Comparison of ENCODE assay signal across 8 mouse cellular contexts in genomic region chr6:31136895-31137294, GRCm38 (mm10).
DNase-seq lines count a peak whose midpoint lies in the region; ATAC-seq and TF ChIP-seq lines count a peak whose summit lies in the region.
"Had no signal": no experiment of that assay in that cellular context is flagged by ENCODE, and none has a peak within 500 bp of the region (broad histone marks: within the 10 kb centered on the region; RNA-seq: fewer than 3 reads in every experiment).

No protein-coding gene starts in this region.

- peak; percentile 68 for DNase-seq in NIH3T3 (ENCODE audit: low read depth)
- DNase-seq in forebrain, embryonic 14.5 days (ENCODE audit: low spot score): peak; percentile 66
- peak; percentile 41 for DNase-seq in mesoderm, embryonic 11.5 days (ENCODE audit: low read depth, low spot score)
- no peak for DNase-seq in urinary bladder, postnatal 10 days (ENCODE audit: low spot score)

- peak; percentile 49 for TF ChIP-seq CTCF in C2C12 (IDR thresholded peaks at IDR 0.05; ENCODE audit: control insufficient read depth, insufficient read depth, insufficient read length)

- H3K4me2 ChIP-seq in intestine, embryonic 15.5 days (replicated peaks): no peak overlapping the region
- no peak overlapping the region for H3K4me2 ChIP-seq in intestine, embryonic 16.5 days (ENCODE audit: low read depth, low read length)
- H3K4me2 ChIP-seq in forebrain, embryonic 14.5 days (ENCODE audit: low read length): no peak overlapping the region
- H3K4me2 ChIP-seq: embryonic facial prominence, embryonic 12.5 days had no signal

- no peak overlapping the region for H3K4me3 ChIP-seq in intestine, embryonic 15.5 days (replicated peaks)
- no peak overlapping the region for H3K4me3 ChIP-seq in intestine, embryonic 16.5 days (ENCODE audit: low read length)
- H3K4me3 ChIP-seq in C2C12 (ENCODE audit: insufficient read depth, poor library complexity, severe bottlenecking): no peak overlapping the region
- H3K4me3 ChIP-seq in forebrain, embryonic 14.5 days (ENCODE audit: low read depth, low read length): no peak overlapping the region
- H3K4me3 ChIP-seq: embryonic facial prominence, embryonic 12.5 days had no signal

- no peaks in the 10 kb centered on the region for H3K79me2 ChIP-seq in C2C12 (ENCODE audit: control insufficient read depth, insufficient read depth)

- no peak overlapping the region for H3K9ac ChIP-seq in intestine, embryonic 15.5 days
- no peak overlapping the region for H3K9ac ChIP-seq in intestine, embryonic 16.5 days (ENCODE audit: low read depth, low read length)
- no peak overlapping the region for H3K9ac ChIP-seq in forebrain, embryonic 14.5 days (ENCODE audit: low read length)
- H3K9ac ChIP-seq: embryonic facial prominence, embryonic 12.5 days had no signal

- no peaks in the 10 kb centered on the region for H3K9me3 ChIP-seq in intestine, embryonic 15.5 days
- no peaks in the 10 kb centered on the region for H3K9me3 ChIP-seq in intestine, embryonic 16.5 days (ENCODE audit: control insufficient read depth, low read length)
- H3K9me3 ChIP-seq in forebrain, embryonic 14.5 days (replicated peaks; ENCODE audit: control insufficient read depth, low read length): peaks cover 3% of the 10 kb centered on the region; the same call in 1 of the 2 replicates
- H3K9me3 ChIP-seq: embryonic facial prominence, embryonic 12.5 days had no signal

- H3K79me3 ChIP-seq in C2C12 (ENCODE audit: low read depth): peaks cover 10% of the 10 kb centered on the region

- ATAC-seq in intestine, embryonic 15.5 days: 0 out of 2 replicates have a peak, but pooled peaks have one; percentile 28
- ATAC-seq in intestine, embryonic 16.5 days: no peak; the same call in 1 of the 2 replicates
- peak; percentile 37; the same call in 1 of the 2 replicates for ATAC-seq in forebrain, embryonic 14.5 days

- H3K27ac ChIP-seq in intestine, embryonic 15.5 days: no peak overlapping the region
- no peak overlapping the region for H3K27ac ChIP-seq in intestine, embryonic 16.5 days (ENCODE audit: low read length)
- H3K27ac ChIP-seq in forebrain, embryonic 14.5 days (ENCODE audit: low read depth, low read length): no peak overlapping the region
- H3K27ac ChIP-seq: embryonic facial prominence, embryonic 12.5 days had no signal

- H3K36me3 ChIP-seq in intestine, embryonic 15.5 days: no peaks in the 10 kb centered on the region
- H3K36me3 ChIP-seq in intestine, embryonic 16.5 days (ENCODE audit: control insufficient read depth, insufficient read depth, low read length): no peaks in the 10 kb centered on the region
- H3K36me3 ChIP-seq in C2C12 (ENCODE audit: control insufficient read depth, insufficient read depth): peaks cover 18% of the 10 kb centered on the region
- no peaks in the 10 kb centered on the region for H3K36me3 ChIP-seq in forebrain, embryonic 14.5 days (ENCODE audit: control insufficient read depth, insufficient read depth, low read length)
- H3K36me3 ChIP-seq: embryonic facial prominence, embryonic 12.5 days had no signal

- WGBS in intestine, embryonic 15.5 days: 59% methylated on average over 4 of the region's 4 CpGs
- WGBS in intestine, embryonic 16.5 days: 58% methylated on average over 4 of the region's 4 CpGs
- WGBS in forebrain, embryonic 14.5 days: 60% methylated on average over 4 of the region's 4 CpGs

- H3K27me3 ChIP-seq in intestine, embryonic 15.5 days (replicated peaks): no peaks in the 10 kb centered on the region
- no peaks in the 10 kb centered on the region for H3K27me3 ChIP-seq in intestine, embryonic 16.5 days (replicated peaks; ENCODE audit: control insufficient read depth, insufficient read depth, low read length)
- H3K27me3 ChIP-seq in C2C12 (ENCODE audit: control insufficient read depth, insufficient read depth, insufficient read length): no peaks in the 10 kb centered on the region
- no peaks in the 10 kb centered on the region for H3K27me3 ChIP-seq in forebrain, embryonic 14.5 days (replicated peaks; ENCODE audit: control insufficient read depth, insufficient read depth, low read length)
- H3K27me3 ChIP-seq: embryonic facial prominence, embryonic 12.5 days had no signal

- H3ac ChIP-seq in C2C12 (ENCODE audit: control insufficient read depth, insufficient read length, low read depth): no peak overlapping the region

- no peaks in the 10 kb centered on the region for H3K4me1 ChIP-seq in intestine, embryonic 15.5 days (replicated peaks)
- no peaks in the 10 kb centered on the region for H3K4me1 ChIP-seq in intestine, embryonic 16.5 days (ENCODE audit: control insufficient read depth, insufficient read depth, low read length)
- H3K4me1 ChIP-seq in forebrain, embryonic 14.5 days (ENCODE audit: control insufficient read depth, insufficient read depth, low read length): no peaks in the 10 kb centered on the region

TF ChIP-seq in C2C12, 6 proteins besides CTCF, POLR2A, EP300 and RAD21:
- TF ChIP-seq CEBPB (IDR thresholded peaks at IDR 0.05; ENCODE audit: low read depth) (no peak), MYOD1 (IDR thresholded peaks at IDR 0.05; ENCODE audit: control insufficient read depth, insufficient read length, low read depth) (no peak), MAX (IDR thresholded peaks at IDR 0.05) (no peak), USF1 (IDR thresholded peaks at IDR 0.05; ENCODE audit: low read depth) (no peak), FOSL1 (IDR thresholded peaks at IDR 0.05; ENCODE audit: insufficient read depth, low read length, poor library complexity, severe bottlenecking) (no peak), MYOG (IDR thresholded peaks at IDR 0.05; ENCODE audit: control insufficient read depth, extremely low read depth, insufficient read length) (no peak)
